24 mouse cellular contexts compared by ENCODE assay signal in genomic region chr17:71294570-71294969, GRCm38 (mm10). TPM values are rescaled to one million over a fixed set of nuclear protein-coding genes. Genes with fewer than 3 reads are reported as not detected.
DNase-seq lines count a peak whose midpoint lies in the region; ATAC-seq and TF ChIP-seq lines count a peak whose summit lies in the region.
"Had no signal": no experiment of that assay in that cellular context is flagged by ENCODE, and none has a peak within 500 bp of the region (broad histone marks: within the 10 kb centered on the region; RNA-seq: fewer than 3 reads in every experiment).

No protein-coding gene starts in this region.

- peak; percentile 60 for DNase-seq in lung, postnatal 0 days (ENCODE audit: low spot score)
- no peak for DNase-seq in lung, postnatal 10 days
- no peak for DNase-seq in liver, embryonic 14.5 days (ENCODE audit: low read depth in 3 of 3, low spot score in 3 of 3)
- DNase-seq in B cell, adult 2 months = no peak
- DNase-seq in adrenal gland, adult 8-10 months = no peak
- DNase-seq: adrenal gland, postnatal 14 days; cerebellum, adult 11-12 months; cerebellum, adult 9-11 months; gastrocnemius, postnatal 25 days; heart, postnatal 14 days; kidney, adult 11 months; kidney, postnatal 25 days; retina, postnatal 1 day; right cerebral cortex, postnatal 14 days had no signal

- H3K36me3 ChIP-seq in lung, postnatal 0 days (ENCODE audit: insufficient read depth, low read length) = no peaks in the 10 kb centered on the region
- H3K36me3 ChIP-seq in liver, embryonic 14.5 days (replicated peaks; ENCODE audit: control insufficient read depth, insufficient read depth, low read depth) = peaks cover 5% of the 10 kb centered on the region; the same call in 1 of the 2 replicates
- H3K36me3 ChIP-seq: hindbrain, embryonic 15.5 days; kidney, embryonic 15.5 days; midbrain, embryonic 12.5 days had no signal

- H3K9ac ChIP-seq in lung, postnatal 0 days (replicated peaks; ENCODE audit: low read depth) = no peak overlapping the region
- peak overlapping the region; percentile 18 for H3K9ac ChIP-seq in liver, embryonic 14.5 days (replicated peaks)
- H3K9ac ChIP-seq: hindbrain, embryonic 15.5 days; kidney, embryonic 15.5 days; midbrain, embryonic 12.5 days had no signal

- 63% methylated on average over 3 of the region's 3 CpGs for WGBS in lung, postnatal 0 days
- WGBS in liver, embryonic 14.5 days (ENCODE audit: insufficient replicate concordance) = 26% methylated on average over 3 of the region's 3 CpGs

- no peak overlapping the region for H3K27ac ChIP-seq in lung, postnatal 0 days (ENCODE audit: low read length)
- H3K27ac ChIP-seq in liver, embryonic 14.5 days = peak overlapping the region; percentile 97
- H3K27ac ChIP-seq: hindbrain, embryonic 10.5 days; hindbrain, embryonic 15.5 days; kidney, embryonic 15.5 days; midbrain, embryonic 12.5 days had no signal

- no peaks in the 10 kb centered on the region for H3K9me3 ChIP-seq in lung, postnatal 0 days (ENCODE audit: low read length)
- H3K9me3 ChIP-seq in liver, embryonic 14.5 days (ENCODE audit: control insufficient read depth, low read length) = no peaks in the 10 kb centered on the region
- H3K9me3 ChIP-seq: G1E; hindbrain, embryonic 10.5 days; hindbrain, embryonic 15.5 days; megakaryocyte, embryonic 14.5 days; midbrain, embryonic 12.5 days had no signal

- TF ChIP-seq EP300 in lung, postnatal 0 days (IDR thresholded peaks at IDR 0.05) = no peak
- no peak for TF ChIP-seq EP300 in liver, embryonic 14.5 days (IDR thresholded peaks at IDR 0.05; ENCODE audit: low read depth)

- TF ChIP-seq CTCF in lung, postnatal 0 days (IDR thresholded peaks at IDR 0.05) = no peak
- TF ChIP-seq CTCF in liver, embryonic 14.5 days (IDR thresholded peaks at IDR 0.05; ENCODE audit: low read depth) = no peak

- no peak overlapping the region for H3K4me3 ChIP-seq in lung, postnatal 0 days (ENCODE audit: low read depth, low read length)
- no peak overlapping the region for H3K4me3 ChIP-seq in liver, embryonic 14.5 days (ENCODE audit: insufficient read depth in 1 of 2, low read depth in 2 of 2, low read length in 2 of 2)
- H3K4me3 ChIP-seq: erythroblast, embryonic 14.5 days; hindbrain, embryonic 10.5 days; hindbrain, embryonic 15.5 days; kidney, embryonic 15.5 days; megakaryocyte, embryonic 14.5 days; midbrain, embryonic 12.5 days had no signal

- H3K4me2 ChIP-seq in lung, postnatal 0 days (replicated peaks; ENCODE audit: low read depth, low read length) = no peak overlapping the region
- H3K4me2 ChIP-seq in liver, embryonic 14.5 days (ENCODE audit: low read depth) = no peak overlapping the region
- H3K4me2 ChIP-seq: hindbrain, embryonic 15.5 days; kidney, embryonic 15.5 days; midbrain, embryonic 12.5 days had no signal

- ATAC-seq in lung, postnatal 0 days = no peak
- no peak for ATAC-seq in liver, embryonic 14.5 days (ENCODE audit: insufficient read depth)
- ATAC-seq in megakaryocyte, adult 5-6 weeks (ENCODE audit: poor library complexity, severe bottlenecking) = peak; percentile 56
- ATAC-seq: inflammation-experienced regulatory T-cells, adult 6 months; Patski had no signal

- H3K27me3 ChIP-seq in lung, postnatal 0 days (replicated peaks; ENCODE audit: insufficient read depth, low read length) = no peaks in the 10 kb centered on the region
- H3K27me3 ChIP-seq in liver, embryonic 14.5 days (ENCODE audit: control insufficient read depth, insufficient read depth, low read length) = no peaks in the 10 kb centered on the region
- H3K27me3 ChIP-seq: hindbrain, embryonic 15.5 days; kidney, embryonic 15.5 days; megakaryocyte, embryonic 14.5 days; midbrain, embryonic 12.5 days; Patski had no signal

- no peaks in the 10 kb centered on the region for H3K4me1 ChIP-seq in lung, postnatal 0 days (ENCODE audit: insufficient read depth, low read depth, low read length)
- peaks cover 57% of the 10 kb centered on the region in 2 experiments for H3K4me1 ChIP-seq in liver, embryonic 14.5 days (replicated peaks; ENCODE audit: control insufficient read depth in 2 of 2, insufficient read depth in 2 of 2, low read length in 1 of 2)
- H3K4me1 ChIP-seq: hindbrain, embryonic 10.5 days; hindbrain, embryonic 15.5 days; kidney, embryonic 15.5 days; midbrain, embryonic 12.5 days had no signal

RNA-seq across cellular contexts. Expression of gene Emilin2, which starts 17.2 kb away (rescaled TPM):
- polyA plus RNA-seq in lung, postnatal 0 days (2015; fragmentation: Nextera tagmentation; extraction: Ambion mirVana) = 4.3 and 5.0 TPM in 2 replicates
- polyA plus RNA-seq in liver, embryonic 14.5 days (2012; rRNA removed) = 13.2 and 17.3 TPM in 2 replicates
- 24.1 and 27.5 TPM in 2 replicates for polyA plus RNA-seq in liver, embryonic 14.5 days (2014; fragmentation: Nextera tagmentation; extraction: Ambion mirVana)
- total RNA-seq in megakaryocyte, adult 5-6 weeks (2015) = 152 and 159 TPM in 2 replicates
- total RNA-seq in megakaryocyte, adult 5-6 weeks (2017) = 244 and 250 TPM in 2 replicates
- 1 to 10 TPM; 4.1 to 8.7 (median 5.4) TPM for total RNA-seq in adrenal gland, adult 8-10 months (2022)

Comparison
In these comparisons a context has a peak if more than half of its experiments do, and no peak if none do; other contexts are left out.
1. RNA of gene Emilin2, which starts 17.2 kb away (total RNA-seq): 152 to 250 TPM in megakaryocyte, adult 5-6 weeks; 4.1 to 8.7 TPM in adrenal gland, adult 8-10 months; every median in the first group is over 10 times any median in the second.